Mouse (Mus musculus) frontal cortex, postnatal 36 days (tissue): Measurements from ENCODE around the gene Snx3.

Source experiments
- DNase-seq, 2 experiments: peaks; one replicate each; pipeline ENCODE4 v3.0.0; 2022; ENCODE audit warnings: low spot score in 2 of 2

The Snx3 gene

DNA sequence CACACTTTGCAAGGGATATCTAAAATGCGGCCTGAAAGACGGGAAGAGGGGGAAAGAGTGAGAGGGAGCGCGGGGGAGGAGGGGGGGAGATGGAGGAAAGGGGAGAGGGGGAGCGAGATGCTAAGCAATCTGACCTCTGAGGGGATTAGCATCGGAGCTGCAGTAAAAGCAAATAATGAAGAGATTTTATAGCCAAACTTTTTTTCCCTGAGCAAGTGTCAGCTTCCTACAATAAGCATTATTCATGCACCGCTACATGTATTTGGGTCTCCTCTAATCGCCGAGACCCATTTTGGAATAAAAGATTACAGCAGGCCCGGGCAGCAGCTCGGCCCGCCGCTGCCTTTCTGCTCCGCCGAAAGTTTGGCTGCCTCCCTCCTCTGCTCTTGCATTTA, 76.4 kb downstream of the Snx3 start:
- DNase-seq = no peak

DNA sequence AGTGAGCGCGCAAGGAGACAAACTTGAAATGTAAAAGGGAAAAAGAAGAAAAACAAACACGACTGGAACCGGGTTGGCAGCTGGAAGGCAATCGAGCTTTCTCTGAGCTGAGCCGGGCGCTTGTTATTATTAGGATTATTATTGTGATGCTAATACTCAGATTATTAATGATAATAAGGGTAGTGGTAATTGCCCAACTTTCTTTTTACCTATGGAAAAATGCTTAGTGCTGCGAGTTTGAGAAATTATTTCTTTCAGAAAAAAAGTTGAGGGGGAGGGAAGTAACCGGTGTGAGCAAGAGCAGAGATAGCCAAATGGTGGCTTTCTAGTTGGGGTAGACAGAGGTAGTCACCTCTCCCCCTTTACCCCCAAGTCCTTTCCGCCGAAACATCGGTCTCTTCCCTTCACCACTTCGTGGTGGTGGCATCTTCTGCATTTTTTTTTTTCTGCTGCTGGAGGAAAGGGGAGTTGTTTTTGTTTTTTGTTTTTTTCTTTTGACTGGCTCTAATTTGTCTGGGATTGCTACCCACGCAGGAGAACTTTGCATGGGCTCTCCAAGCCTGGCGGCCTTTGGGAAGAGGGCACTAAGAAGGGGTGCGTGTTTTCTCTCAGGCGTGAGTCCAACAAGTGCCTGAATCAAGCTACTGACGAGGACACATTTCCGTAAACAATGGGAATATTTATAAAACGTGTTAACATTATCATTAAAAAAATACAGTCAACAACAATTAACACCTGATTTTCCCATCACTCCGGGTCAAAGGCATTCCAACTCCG, 77.1 kb downstream of the Snx3 start:
- no peak for DNase-seq

DNA sequence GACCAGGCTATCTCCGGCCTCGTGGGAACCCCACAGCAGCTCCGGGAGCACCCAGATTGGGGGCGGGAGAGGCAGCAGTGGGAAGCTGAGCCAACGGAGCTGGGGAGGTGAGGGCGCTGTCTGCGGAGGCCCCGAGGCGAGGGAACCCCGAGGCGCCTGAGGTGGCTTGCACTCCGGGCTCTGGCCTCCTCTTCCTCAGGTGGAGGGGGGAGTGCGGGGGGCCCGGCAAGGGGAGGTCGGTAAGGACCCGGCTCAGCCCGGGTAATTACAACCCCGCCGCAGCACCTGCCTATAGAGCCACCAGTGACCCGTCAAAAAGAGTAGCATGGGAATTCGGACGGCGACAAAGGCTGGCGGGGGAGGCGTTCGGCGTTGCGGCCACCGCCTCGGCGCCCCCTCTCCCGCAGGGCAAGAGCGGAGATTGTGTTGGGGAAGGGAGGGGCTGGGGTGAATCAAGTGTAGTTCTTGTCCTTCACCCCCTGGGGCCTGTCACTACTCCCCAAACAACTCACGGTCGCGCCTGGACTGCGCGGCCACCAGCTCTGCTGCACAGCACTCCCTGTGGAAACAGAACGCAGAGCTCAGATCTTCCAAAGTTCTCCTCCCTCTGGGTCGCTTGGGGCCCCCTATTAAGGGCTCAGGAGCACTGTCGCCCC, 77.8 kb downstream of the Snx3 start:
- DNase-seq = no peak

DNA sequence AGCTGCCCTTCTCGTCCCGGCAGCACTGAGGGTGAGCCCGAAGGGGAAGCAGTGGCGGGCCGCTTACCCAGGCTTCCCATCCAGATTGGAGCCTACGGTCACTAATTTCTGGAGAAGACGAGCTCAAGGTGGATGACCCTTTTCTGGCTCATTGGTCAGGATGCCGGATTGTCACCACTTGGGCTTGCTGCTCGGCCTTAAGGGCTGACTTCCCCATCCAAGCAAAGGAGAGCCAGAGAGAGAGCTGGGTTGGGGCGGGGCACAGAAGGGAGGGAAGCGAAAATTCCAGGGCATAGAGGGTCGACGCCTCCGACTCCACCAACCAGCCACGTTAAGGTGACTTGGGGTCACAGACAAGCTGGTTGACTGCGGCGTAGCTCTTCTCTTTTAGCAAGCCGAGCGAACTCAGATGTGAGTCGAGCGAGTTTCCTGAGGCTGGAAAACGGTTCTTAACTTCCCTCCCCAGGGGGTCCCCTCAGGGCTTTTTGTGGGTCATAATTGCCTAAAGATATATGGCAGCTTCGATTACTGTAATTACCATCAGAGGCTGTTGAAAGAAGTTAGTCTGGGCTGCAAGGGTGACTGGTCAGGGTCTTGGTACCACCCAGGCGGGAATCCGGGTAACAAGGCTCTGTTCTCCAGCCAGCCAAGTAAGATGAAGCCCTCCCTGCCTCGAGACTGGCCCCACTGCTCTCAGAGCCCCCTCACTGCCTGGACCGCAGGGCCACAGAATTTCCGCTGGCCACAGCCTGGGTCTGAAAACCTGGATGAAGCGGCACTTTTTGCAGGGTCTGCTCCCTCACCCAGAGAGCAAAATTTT, 78.5 kb downstream of the Snx3 start:
- no peak for DNase-seq

DNA sequence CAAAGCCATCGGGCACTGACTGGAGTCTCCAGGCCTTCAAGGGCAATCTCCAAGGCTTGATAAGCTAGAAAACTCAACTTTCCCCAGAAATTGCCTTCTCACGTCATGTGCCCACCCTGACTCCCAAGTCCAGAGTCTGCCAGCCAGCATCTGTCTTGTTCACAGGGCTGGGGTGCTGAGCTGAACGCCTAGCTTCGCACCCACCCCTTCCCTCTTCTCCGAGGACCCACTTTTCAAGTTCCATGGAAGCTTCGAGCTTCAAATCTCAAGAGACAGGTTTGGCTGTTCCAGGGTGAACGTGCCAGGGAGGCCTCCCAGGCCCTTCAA, 79.1 kb downstream of the Snx3 start:
- no peak for DNase-seq

DNA sequence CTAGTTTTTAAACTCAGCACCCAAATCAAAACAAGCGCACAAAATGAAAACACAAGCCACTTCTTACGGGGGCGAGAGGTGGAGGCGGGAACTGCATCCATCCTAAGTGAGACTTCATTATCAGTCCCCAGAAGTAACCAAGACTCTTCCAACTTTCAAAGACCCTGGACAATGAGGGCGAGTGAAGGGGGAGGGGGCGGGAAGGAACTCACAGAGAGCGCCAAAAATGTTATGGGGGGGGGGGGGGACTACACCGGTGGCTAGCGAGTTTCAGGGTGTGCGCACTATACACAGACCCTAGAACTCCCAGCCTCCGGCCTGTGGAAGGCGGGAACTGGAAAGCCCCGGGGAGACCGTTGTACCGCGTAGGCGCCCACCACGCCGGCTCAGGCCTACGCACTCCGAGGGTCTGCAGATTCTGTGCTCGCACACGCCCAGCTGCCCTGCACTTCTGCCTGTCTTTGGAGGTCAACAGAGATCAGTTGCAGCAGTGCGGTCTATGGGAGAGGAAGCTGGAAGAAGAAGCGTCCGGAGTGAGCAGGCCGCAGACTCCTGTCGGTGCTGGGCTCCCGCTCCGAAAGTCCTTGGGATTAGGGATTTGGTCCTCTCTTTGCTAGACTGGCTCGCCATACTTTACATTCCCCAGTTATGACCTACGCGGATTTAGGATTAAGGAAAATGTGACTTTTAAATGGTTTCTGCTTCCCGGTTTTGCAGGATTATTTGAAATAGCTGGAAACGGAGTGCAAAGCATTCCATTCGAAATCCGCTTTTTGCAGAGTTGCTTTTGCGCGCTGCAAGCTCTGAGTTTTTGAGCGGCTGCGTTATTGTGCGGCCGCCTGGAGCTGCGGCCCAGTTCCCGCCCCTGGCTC, 80.1 kb downstream of the Snx3 start:
- DNase-seq = no peak

DNA sequence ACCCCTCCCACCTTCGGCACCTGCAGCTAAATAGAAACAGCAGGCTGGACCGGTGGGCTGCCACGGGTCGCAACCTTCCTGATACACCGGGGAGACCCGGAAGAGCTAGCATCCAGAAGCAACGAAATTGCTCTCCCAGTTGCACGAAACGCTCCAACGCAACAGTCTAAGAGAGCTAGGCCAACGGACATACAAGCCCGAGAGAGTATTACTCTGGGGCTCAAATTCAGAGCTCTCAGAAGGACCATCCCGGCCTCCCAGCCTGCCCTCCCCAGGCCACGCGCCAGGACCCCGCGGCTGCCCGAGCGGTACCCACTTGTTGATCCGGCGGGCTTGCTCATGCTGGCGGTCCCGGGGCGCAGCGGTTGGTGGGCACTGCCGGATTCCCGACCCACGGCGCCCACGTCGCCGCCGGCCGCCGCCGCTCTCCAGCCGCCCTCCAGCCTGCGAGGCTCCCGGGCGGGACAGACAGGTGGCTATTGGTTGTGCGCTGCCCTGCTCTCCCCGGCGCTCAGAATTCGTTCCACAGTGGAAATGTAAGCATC, 80.8 kb downstream of the Snx3 start:
- peak in 1 of 2 experiments; percentile 28 for DNase-seq

DNA sequence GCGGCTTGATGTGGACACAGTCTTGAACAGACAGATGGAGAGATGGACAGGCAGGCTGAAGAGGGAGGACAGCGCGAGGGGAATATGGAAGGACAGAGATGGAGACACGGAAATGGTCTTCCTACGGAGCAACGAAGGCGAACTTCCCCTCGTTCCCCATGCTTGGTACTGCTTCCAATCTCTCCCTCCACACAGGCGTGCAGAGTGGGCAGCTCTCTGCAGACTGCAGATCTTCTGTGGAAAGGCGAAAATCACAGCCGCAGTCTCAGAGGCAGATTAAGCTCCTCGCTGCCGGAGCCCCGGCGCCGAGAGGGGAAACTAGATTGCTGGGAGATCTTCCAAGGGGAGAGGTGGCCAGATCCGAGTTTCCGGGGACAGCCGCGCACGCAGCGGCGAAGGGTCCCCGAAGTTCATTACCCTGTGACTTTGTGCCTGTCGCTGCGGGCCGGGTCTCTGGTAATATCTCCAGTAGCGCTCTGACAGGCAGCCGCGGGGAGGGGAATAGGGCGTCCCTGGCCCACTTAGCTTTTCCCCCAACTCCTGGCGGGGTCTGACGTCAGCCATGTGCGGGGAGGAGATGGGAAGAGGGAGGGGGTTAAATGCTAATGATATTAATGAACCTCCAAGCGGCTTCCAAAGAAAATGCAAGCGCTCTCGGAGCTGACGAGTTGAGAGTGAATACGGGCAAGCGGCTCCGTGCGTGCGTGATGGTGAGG, 81.5 kb downstream of the Snx3 start, which contains the start of the genes Nr2e1 and Ostm1:
Nr2e1 (minus strand) TSS at position 476 of the 716 bp plus-strand sequence.
Ostm1 (plus strand) TSS at position 666 of the 716 bp plus-strand sequence.
- peak; percentile 62 to 63 for DNase-seq

DNA sequence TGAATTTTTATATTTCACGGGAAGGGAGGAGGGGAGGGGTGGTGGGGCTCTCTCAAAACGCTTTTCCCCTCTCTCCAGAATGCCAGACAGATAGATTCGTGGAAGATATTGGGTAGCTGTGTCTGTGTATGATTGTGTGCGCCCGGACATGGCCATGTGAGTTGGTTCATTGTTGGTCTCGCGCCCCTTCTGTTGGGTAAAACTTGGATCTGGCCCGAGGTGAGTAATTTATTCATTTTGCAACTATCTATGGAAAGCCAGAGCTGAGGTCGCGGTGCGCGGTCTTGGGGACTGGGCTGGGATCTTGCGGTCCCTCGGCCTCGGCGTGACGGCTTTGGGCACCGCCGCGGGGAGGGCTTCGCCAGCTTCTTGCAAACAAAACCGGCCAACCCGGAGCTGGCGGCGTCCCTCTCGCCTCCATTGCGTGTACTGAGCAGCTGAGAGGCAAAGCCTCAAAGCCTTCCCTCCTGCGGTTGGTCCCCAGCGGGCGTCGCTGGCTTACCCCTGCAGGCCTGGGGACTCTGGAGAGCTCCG, 82.1 kb downstream of the Snx3 start:
- peak in 1 of 2 experiments; percentile 26 for DNase-seq

DNA sequence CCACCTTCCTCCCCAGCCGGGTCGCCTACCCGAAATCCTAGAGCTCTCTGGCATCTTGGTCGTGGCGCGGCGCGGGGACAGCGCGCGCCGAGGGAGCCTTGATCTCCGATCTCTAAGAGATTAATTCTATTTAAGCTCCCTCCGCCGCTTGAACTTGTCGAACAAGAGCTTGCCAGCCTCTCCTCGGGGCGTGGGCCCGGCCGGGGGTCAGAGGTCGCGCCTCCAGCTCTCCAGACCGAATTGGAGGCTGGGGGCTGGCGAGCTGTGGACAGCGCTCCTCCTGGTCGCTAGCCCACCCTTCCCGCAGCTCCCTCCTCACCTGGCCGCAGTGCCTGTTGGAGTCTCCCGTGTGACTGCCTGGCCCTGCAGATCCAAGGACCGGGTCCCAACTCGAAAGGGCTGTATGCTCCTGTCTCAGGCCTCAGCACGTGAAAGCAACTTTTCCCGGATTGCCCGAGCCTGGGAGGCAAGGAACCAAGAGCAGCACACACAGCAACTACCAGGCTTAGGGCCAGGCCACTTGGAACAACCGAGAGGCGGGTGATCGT, 82.7 kb downstream of the Snx3 start:
- peak in 1 of 2 experiments; percentile 17 for DNase-seq
